Mouse (Mus musculus) neutrophil, adult 59 days (primary cell): ENCODE data around the gene Trappc2. TPM values are rescaled to one million over a fixed set of nuclear protein-coding genes. Genes with fewer than 3 reads are reported as not detected.

ENCODE experiments used
- total RNA-seq, 2 experiments: library from RNA; stranded (reverse); gene quantifications; 1 replicate in 1 of 2; 2 replicates in 1 of 2; pipeline ENCODE4 v1.2.4; 2023

The Trappc2 gene
- 1 to 10 TPM; 7.1 to 9.7 TPM for total RNA-seq

DNA sequence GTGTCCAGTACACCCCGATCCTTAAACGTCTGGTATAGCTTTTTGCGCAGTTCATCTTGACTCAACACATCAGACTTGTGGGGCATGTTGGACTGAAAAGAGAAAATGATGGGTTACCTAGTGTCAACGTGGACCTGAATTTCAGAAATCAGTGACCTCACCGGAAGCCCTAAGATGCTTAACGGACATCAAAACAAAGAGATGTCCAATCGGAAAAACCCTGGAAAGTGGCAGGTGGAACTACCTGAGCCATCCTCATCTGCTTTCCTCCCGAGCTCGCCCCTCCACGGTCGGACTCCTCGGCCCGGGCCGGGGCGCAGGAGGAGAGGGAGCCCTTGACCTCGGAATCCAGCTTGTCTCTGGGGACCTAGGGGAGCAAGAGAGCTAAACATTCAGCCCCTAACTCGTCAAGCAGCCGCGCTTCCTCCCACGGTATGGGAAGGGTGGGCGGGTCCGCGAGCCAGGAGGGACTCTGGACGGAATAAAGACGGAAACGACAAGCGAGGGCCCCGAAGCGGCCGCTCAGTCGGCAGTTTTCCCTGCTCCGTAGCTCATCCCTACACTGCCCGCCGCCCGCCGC lies at the start of gene Trappc2:
TSS of gene Trappc2 (plus strand) at position 539 of the 580 bp plus-strand sequence.

DNA sequence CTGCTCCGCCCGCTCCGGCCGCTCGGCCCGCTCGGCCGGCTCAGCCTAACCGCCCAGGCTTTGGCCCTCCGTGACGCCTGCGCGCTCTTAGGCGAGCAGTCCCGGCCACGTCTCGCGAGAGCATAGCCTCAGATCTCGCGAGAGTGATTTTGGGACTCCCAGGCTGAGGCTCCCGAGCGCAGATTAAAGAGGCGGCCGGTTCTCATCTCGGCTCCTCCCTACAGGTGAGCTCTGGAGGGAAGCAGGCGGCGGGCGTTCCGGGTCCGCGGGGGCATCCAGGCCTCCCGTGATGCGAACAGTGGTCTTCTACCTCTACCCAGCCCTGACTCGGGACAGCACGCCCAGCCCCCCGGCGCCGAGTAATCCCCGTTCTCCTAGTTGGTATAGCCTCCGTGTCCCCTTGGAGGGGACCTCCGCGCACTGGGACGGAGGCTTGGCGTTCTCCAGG lies 266 bp downstream of the Trappc2 start, which contains the start of gene Ofd1:
TSS of gene Ofd1 (minus strand) at position 89 of the 448 bp plus-strand sequence.

DNA sequence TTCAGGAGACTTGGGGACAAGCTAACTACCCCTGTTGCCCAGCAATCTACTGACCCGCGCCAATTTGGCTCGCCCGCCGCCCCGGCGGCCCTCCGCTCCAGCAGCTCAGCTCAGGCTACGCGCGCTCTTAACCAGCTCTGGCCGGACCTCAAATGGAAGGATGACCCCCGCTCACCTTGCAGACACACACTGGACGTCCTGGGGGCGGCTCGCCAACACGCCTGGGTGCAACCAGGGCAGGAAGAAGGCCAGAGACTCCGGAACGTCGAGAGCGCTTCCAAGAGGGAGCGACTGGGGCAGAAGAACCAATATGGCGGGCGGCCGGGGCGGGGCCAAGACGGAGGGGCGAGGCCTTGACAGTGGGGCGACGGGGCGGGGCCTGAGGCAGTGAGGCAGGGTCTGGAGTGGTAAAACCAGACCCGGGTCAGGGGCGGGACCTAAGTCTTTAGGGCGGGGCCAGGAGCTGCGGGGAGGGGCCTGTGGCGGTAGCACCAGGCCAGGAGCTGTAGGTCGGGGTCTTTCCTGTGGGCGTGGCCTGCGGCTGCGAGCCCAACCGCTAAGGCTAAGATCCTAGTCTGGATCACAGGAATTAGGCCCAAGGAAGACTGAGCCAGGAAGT lies 39.1 kb downstream of the Trappc2 start, which contains the start of gene Rab9:
TSS of gene Rab9 (minus strand) at position 503 of the 619 bp plus-strand sequence.

Other genes with a start within 250 kb of the Trappc2 start
- under 1 TPM; 0.09 to 0.22 TPM for gene Gpm6b, start 201.7 kb upstream of the Trappc2 start, total RNA-seq
- gene Ofd1, start 130 bp downstream of the Trappc2 start, total RNA-seq: 1 to 10 TPM; 7.3 to 7.8 TPM
- gene Rab9, start 39.3 kb downstream of the Trappc2 start, total RNA-seq: 10 to 100 TPM; 16.2 to 16.8 TPM
- 1 to 10 TPM; 6.0 to 6.6 TPM for gene Tceanc, start 78.0 kb downstream of the Trappc2 start, total RNA-seq
- gene Egfl6, start 145.1 kb downstream of the Trappc2 start, total RNA-seq: under 1 TPM in 1 of 2 experiments, not detected in 1; 0.18 TPM